Mouse (Mus musculus): Measurements from ENCODE around the gene Acadvl. TPM values are rescaled to one million over a fixed set of nuclear protein-coding genes. Genes with fewer than 3 reads are reported as not detected.

The Acadvl gene
- polyA plus RNA-seq, 1 experiment: 100 TPM

- no peak for DNase-seq (ENCODE audit: low spot score)
Measured at GRCm38 (mm10) chr11:70001865-70002264, 13.3 kb downstream of the Acadvl start.

GRCm38 (mm10) chr11:70001159-70001558 lies 14.1 kb downstream of the Acadvl start:
- no peak for DNase-seq (ENCODE audit: low spot score)

- DNase-seq (ENCODE audit: low spot score): peak; percentile 74
Measured at GRCm38 (mm10) chr11:70000396-70000898, 14.8 kb downstream of the Acadvl start, which contains the start of gene Dvl2. Gene Dvl2, plus strand, starts transcription at chr11:70000595.

GRCm38 (mm10) chr11:69999666-70000065 lies 15.5 kb downstream of the Acadvl start:
- no peak for DNase-seq (ENCODE audit: low spot score)

GRCm38 (mm10) chr11:69998567-69999491 lies 16.4 kb downstream of the Acadvl start:
- no peak for DNase-seq (ENCODE audit: low spot score)

GRCm38 (mm10) chr11:69997070-69997509 lies 18.1 kb downstream of the Acadvl start:
- DNase-seq (ENCODE audit: low spot score): peak; percentile 91

- DNase-seq (ENCODE audit: low spot score): no peak
Measured at GRCm38 (mm10) chr11:69996161-69997061, 18.8 kb downstream of the Acadvl start.

GRCm38 (mm10) chr11:69995391-69995960 lies 19.7 kb downstream of the Acadvl start, which contains the start of gene Phf23:
Gene Phf23, plus strand, starts transcription at chr11:69995777.
- DNase-seq (ENCODE audit: low spot score): peak; percentile 94

GRCm38 (mm10) chr11:69994401-69995090 lies 20.7 kb downstream of the Acadvl start:
- DNase-seq (ENCODE audit: low spot score): no peak

- DNase-seq (ENCODE audit: low spot score): no peak
Measured at GRCm38 (mm10) chr11:69992932-69993331, 22.3 kb downstream of the Acadvl start.

- no peak for DNase-seq (ENCODE audit: low spot score)
Measured at GRCm38 (mm10) chr11:69992396-69992795, 22.8 kb downstream of the Acadvl start.

GRCm38 (mm10) chr11:69991711-69992110 lies 23.5 kb downstream of the Acadvl start:
- no peak for DNase-seq (ENCODE audit: low spot score)

GRCm38 (mm10) chr11:69990850-69991691 lies 24.1 kb downstream of the Acadvl start, which contains the start of gene Gabarap:
Gene Gabarap, plus strand, starts transcription at chr11:69991143.
- peak; percentile 87 for DNase-seq (ENCODE audit: low spot score)

- no peak for DNase-seq (ENCODE audit: low spot score)
Measured at GRCm38 (mm10) chr11:69989949-69990348, 25.3 kb downstream of the Acadvl start.

GRCm38 (mm10) chr11:69984431-69984830 lies 30.8 kb downstream of the Acadvl start:
- no peak for DNase-seq (ENCODE audit: low spot score)

- no peak for DNase-seq (ENCODE audit: low spot score)
Measured at GRCm38 (mm10) chr11:69983377-69983776, 31.8 kb downstream of the Acadvl start.

- no peak for DNase-seq (ENCODE audit: low spot score)
Measured at GRCm38 (mm10) chr11:69982877-69983276, 32.3 kb downstream of the Acadvl start.

GRCm38 (mm10) chr11:69982225-69982624 lies 33.0 kb downstream of the Acadvl start, which contains the start of gene Elp5:
Gene Elp5, minus strand, starts transcription at chr11:69982517.
- DNase-seq (ENCODE audit: low spot score): no peak

GRCm38 (mm10) chr11:69981141-69981762 lies 34.0 kb downstream of the Acadvl start, which contains the start of gene Ctdnep1:
Gene Ctdnep1, plus strand, starts transcription at chr11:69981156.
- DNase-seq (ENCODE audit: low spot score): no peak

Measured in urinary bladder, adult 2 months (tissue).